Mouse (Mus musculus): ENCODE data around the gene Galnt7. TPM values are rescaled to one million over a fixed set of nuclear protein-coding genes. Genes with fewer than 3 reads are reported as not detected.

Gene Galnt7
- polyA plus RNA-seq, 1 experiment from 2014 or later = 39.9 TPM

GRCm38 (mm10) chr8:57653056-57653767, 380 bp upstream of the Galnt7 start:
- peak; percentile 72 for ATAC-seq (ENCODE audit: insufficient read depth, low FRiP score)
- Histone ChIP-seq H3K9ac (ENCODE audit: low read length) (peak overlapping the region; percentile 99), H3K4me2 (ENCODE audit: low read depth, low read length) (peak overlapping the region; percentile 87), H3K36me3 (ENCODE audit: control insufficient read depth, insufficient read depth, low read length) (no peaks in the 10 kb centered on the region), H3K27ac (ENCODE audit: low read length) (peak overlapping the region; percentile 97), H3K27me3 (ENCODE audit: control insufficient read depth, insufficient read depth, low read length) (no peaks in the 10 kb centered on the region), H3K9me3 (replicated peaks; ENCODE audit: control insufficient read depth, low read length) (no peaks in the 10 kb centered on the region), H3K4me1 (ENCODE audit: control insufficient read depth, insufficient read depth, low read length) (peaks cover 7% of the 10 kb centered on the region; the same call in 1 of the 2 replicates), H3K4me3 (replicated peaks; ENCODE audit: low read length) (peak overlapping the region; percentile 91)
- under 1% methylated on average over 33 of the region's 38 CpGs for WGBS

DNA sequence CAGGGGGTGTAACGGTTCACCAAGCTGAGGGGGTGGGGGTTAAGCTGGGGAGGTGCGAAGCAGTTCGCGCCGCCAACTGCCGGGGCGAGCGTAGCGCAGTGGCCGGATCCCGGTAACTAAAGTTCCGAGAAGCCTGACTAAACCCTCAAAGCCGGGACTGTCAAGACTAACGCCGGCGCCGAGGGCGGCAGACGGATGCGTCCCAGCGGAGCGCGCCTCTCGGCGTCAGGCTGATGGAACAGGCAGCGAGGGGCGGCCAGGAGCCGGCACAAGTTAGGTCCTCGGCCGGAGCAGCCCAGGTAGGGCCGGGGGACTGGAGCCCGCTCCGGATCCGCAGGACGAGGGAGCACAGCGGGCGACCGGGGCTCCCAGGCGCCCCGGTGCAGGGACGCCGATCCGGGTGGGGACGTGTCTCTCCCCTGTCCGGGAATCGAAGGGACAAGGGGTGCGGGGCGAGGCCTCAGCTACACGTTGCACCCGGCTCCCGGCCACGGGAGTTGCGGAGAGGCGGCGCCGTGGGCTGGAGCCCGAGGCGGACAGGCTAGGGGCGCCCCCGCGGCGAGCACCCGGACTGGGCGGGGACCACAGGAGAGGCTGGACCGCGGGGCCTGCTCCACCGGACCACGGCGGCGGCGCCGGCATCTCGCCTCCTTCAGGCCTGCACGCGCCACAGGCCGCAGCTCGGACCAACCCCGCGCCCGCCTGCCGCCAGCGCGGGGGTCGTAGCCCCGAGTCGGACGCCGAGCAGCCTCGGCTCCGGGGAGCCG, 960 bp downstream of the Galnt7 start:
- Histone ChIP-seq H3K27me3 (ENCODE audit: control insufficient read depth, insufficient read depth, low read length) (no peaks in the 10 kb centered on the region), H3K9me3 (replicated peaks; ENCODE audit: control insufficient read depth, low read length) (no peaks in the 10 kb centered on the region), H3K4me2 (ENCODE audit: low read depth, low read length) (peak overlapping the region; percentile 87), H3K9ac (ENCODE audit: low read length) (peak overlapping the region; percentile 99), H3K4me3 (replicated peaks; ENCODE audit: low read length) (peak overlapping the region; percentile 91), H3K4me1 (ENCODE audit: control insufficient read depth, insufficient read depth, low read length) (peaks cover 10% of the 10 kb centered on the region; the same call in 1 of the 2 replicates), H3K36me3 (ENCODE audit: control insufficient read depth, insufficient read depth, low read length) (no peaks in the 10 kb centered on the region), H3K27ac (ENCODE audit: low read length) (peak overlapping the region; percentile 97)
- under 1% methylated on average over 75 of the region's 91 CpGs for WGBS
- peak; percentile 85 for ATAC-seq (ENCODE audit: insufficient read depth, low FRiP score)

DNA sequence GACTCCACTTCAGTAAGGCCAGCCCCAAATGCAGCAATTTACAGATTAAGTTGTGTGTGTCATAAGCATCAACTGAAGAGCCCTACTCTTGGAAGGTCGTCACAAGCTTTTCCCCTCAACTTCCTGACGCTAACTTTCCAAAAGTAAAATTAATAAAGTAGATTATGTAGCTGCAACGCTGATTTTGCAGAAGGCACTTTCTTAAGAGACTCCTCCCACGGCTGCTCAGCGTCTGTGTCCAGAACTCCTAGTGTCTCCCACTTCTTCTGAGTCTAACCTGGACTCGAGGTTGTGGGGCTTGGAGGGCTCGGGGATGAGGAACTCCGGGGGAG, 1.5 kb downstream of the Galnt7 start:
- Histone ChIP-seq H3K9ac (ENCODE audit: low read length) (peak overlapping the region; percentile 99), H3K4me1 (ENCODE audit: control insufficient read depth, insufficient read depth, low read length) (peaks cover 10% of the 10 kb centered on the region; the same call in 1 of the 2 replicates), H3K27me3 (ENCODE audit: control insufficient read depth, insufficient read depth, low read length) (no peaks in the 10 kb centered on the region), H3K36me3 (ENCODE audit: control insufficient read depth, insufficient read depth, low read length) (no peaks in the 10 kb centered on the region), H3K4me3 (replicated peaks; ENCODE audit: low read length) (peak overlapping the region; percentile 91), H3K27ac (ENCODE audit: low read length) (peak overlapping the region; percentile 97), H3K9me3 (replicated peaks; ENCODE audit: control insufficient read depth, low read length) (no peaks in the 10 kb centered on the region), H3K4me2 (ENCODE audit: low read depth, low read length) (peak overlapping the region; percentile 87)
- WGBS = 0% methylated on average over 8 of the region's 8 CpGs
- ATAC-seq (ENCODE audit: insufficient read depth, low FRiP score) = no peak

DNA sequence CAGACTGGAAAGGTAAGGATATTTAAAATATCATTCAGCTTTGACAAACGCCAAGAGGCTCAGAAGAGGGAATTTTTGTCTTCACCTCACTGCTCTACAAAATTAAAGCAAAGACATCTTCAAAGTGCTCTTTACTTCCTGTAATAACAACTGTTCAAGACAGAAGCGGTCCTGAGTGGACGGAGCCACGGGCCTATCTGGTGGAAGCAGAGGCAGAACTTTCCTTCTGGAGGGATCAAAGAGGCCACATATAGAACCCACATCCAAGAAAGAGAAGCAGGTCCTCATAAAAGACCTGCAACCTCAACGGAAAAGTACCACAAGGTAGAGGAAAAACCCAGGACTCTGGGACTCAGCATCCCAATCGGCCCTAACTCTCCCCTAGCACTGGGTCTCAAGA, 2.6 kb downstream of the Galnt7 start:
- Histone ChIP-seq H3K4me2 (ENCODE audit: low read depth, low read length) (peak overlapping the region; percentile 36; the same call in 1 of the 2 replicates), H3K9ac (ENCODE audit: low read length) (0 out of 2 replicates have a peak overlapping the region, but pooled peaks have one; percentile 19), H3K4me1 (ENCODE audit: control insufficient read depth, insufficient read depth, low read length) (peaks cover 10% of the 10 kb centered on the region; the same call in 1 of the 2 replicates), H3K27ac (ENCODE audit: low read length) (peak overlapping the region; percentile 35; the same call in 1 of the 2 replicates), H3K4me3 (replicated peaks; ENCODE audit: low read length) (no peak overlapping the region), H3K36me3 (ENCODE audit: control insufficient read depth, insufficient read depth, low read length) (no peaks in the 10 kb centered on the region), H3K27me3 (ENCODE audit: control insufficient read depth, insufficient read depth, low read length) (no peaks in the 10 kb centered on the region), H3K9me3 (replicated peaks; ENCODE audit: control insufficient read depth, low read length) (no peaks in the 10 kb centered on the region)
- WGBS = 79% methylated on average over 6 of the region's 6 CpGs
- ATAC-seq (ENCODE audit: insufficient read depth, low FRiP score) = no peak

- ATAC-seq (ENCODE audit: insufficient read depth, low FRiP score) = no peak
- 40% methylated on average over 3 of the region's 3 CpGs for WGBS
- no peak overlapping the region for H3K4me3 ChIP-seq (replicated peaks; ENCODE audit: low read length)
These were observed 5.3 kb downstream of the Galnt7 start for GRCm38 (mm10) chr8:57647566-57647965.

GRCm38 (mm10) chr8:57644281-57644680, 8.6 kb downstream of the Galnt7 start:
- 0 out of 2 replicates have a peak, but pooled peaks cover 8% of the 10 kb centered on the region for H3K4me1 ChIP-seq (ENCODE audit: control insufficient read depth, insufficient read depth, low read length)
- H3K9me3 ChIP-seq (replicated peaks; ENCODE audit: control insufficient read depth, low read length) = no peaks in the 10 kb centered on the region
- 37% methylated on average over 6 of the region's 6 CpGs for WGBS
- no peak overlapping the region for H3K27ac ChIP-seq (ENCODE audit: low read length)
- no peak overlapping the region for H3K4me2 ChIP-seq (ENCODE audit: low read depth, low read length)
- H3K27me3 ChIP-seq (ENCODE audit: control insufficient read depth, insufficient read depth, low read length) = no peaks in the 10 kb centered on the region
- no peak overlapping the region for H3K9ac ChIP-seq (ENCODE audit: low read length)
- no peak overlapping the region for H3K4me3 ChIP-seq (replicated peaks; ENCODE audit: low read length)
- no peaks in the 10 kb centered on the region for H3K36me3 ChIP-seq (ENCODE audit: control insufficient read depth, insufficient read depth, low read length)
- no peak for ATAC-seq (ENCODE audit: insufficient read depth, low FRiP score)

More at GRCm38 (mm10) chr8:57647566-57647965, 5.3 kb downstream of the Galnt7 start:
- Histone ChIP-seq H3K9me3 (replicated peaks; ENCODE audit: control insufficient read depth, low read length) (no peaks in the 10 kb centered on the region), H3K27ac (ENCODE audit: low read length) (no peak overlapping the region), H3K4me1 (ENCODE audit: control insufficient read depth, insufficient read depth, low read length) (peaks cover 15% of the 10 kb centered on the region; the same call in 1 of the 2 replicates), H3K27me3 (ENCODE audit: control insufficient read depth, insufficient read depth, low read length) (no peaks in the 10 kb centered on the region), H3K36me3 (ENCODE audit: control insufficient read depth, insufficient read depth, low read length) (no peaks in the 10 kb centered on the region), H3K4me2 (ENCODE audit: low read depth, low read length) (no peak overlapping the region), H3K9ac (ENCODE audit: low read length) (no peak overlapping the region)

DNA sequence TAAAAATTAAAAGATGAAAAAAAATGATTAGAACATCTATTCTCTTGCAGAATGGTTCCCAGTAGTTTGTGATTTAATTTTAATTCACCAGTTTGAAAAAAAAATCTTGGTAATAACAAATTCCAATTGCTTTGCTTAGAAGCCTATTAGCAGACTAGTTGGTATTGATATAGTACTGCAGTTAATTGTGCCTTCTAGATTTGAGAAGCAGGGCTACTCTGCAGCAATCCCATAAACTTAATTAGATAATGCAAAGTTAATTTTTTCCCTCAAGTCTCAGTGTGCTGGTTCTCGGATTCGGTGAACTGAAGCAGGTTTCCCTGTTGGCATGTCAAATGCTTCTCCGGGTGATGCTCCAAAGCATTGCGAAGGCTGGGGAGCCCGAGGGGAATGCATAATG, 10.1 kb downstream of the Galnt7 start:
- H3K27ac ChIP-seq (ENCODE audit: low read length) = no peak overlapping the region
- H3K9ac ChIP-seq (ENCODE audit: low read length) = no peak overlapping the region
- ATAC-seq (ENCODE audit: insufficient read depth, low FRiP score) = no peak
- no peak overlapping the region for H3K4me3 ChIP-seq (replicated peaks; ENCODE audit: low read length)
- no peak overlapping the region for H3K4me2 ChIP-seq (ENCODE audit: low read depth, low read length)
- WGBS = 80% methylated on average over 5 of the region's 5 CpGs
- H3K36me3 ChIP-seq (ENCODE audit: control insufficient read depth, insufficient read depth, low read length) = no peaks in the 10 kb centered on the region
- H3K9me3 ChIP-seq (replicated peaks; ENCODE audit: control insufficient read depth, low read length) = no peaks in the 10 kb centered on the region
- H3K27me3 ChIP-seq (ENCODE audit: control insufficient read depth, insufficient read depth, low read length) = no peaks in the 10 kb centered on the region
- 0 out of 2 replicates have a peak, but pooled peaks cover 8% of the 10 kb centered on the region for H3K4me1 ChIP-seq (ENCODE audit: control insufficient read depth, insufficient read depth, low read length)

DNA sequence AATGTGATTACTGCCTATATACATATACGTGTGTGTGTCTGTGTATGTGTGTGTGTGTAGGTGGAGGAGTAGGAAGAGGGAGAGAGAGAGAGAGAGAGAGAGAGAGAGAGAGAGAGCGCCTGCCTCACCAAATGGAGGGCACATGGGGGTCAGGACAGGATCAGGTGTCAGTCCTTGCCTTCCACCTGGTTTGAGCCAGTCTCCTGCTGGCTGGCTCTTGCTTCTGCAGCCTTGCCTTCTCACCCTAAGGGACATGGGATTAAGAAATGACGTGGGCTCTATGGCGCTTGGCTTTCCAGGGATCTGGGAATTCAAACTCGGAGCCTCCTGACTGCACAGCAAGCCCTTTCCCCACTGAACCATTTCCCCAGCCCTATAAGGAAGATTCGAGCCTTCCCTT, 13.9 kb downstream of the Galnt7 start:
- ATAC-seq (ENCODE audit: insufficient read depth, low FRiP score) = no peak
- Histone ChIP-seq H3K9me3 (replicated peaks; ENCODE audit: control insufficient read depth, low read length) (no peaks in the 10 kb centered on the region), H3K9ac (ENCODE audit: low read length) (no peak overlapping the region), H3K4me3 (replicated peaks; ENCODE audit: low read length) (no peak overlapping the region), H3K4me2 (ENCODE audit: low read depth, low read length) (no peak overlapping the region), H3K27ac (ENCODE audit: low read length) (no peak overlapping the region), H3K27me3 (ENCODE audit: control insufficient read depth, insufficient read depth, low read length) (no peaks in the 10 kb centered on the region), H3K4me1 (ENCODE audit: control insufficient read depth, insufficient read depth, low read length) (no peaks in the 10 kb centered on the region), H3K36me3 (ENCODE audit: control insufficient read depth, insufficient read depth, low read length) (no peaks in the 10 kb centered on the region)
- 59% methylated on average over 6 of the region's 6 CpGs for WGBS
